Mouse (Mus musculus): ENCODE data around the gene Tmem132a. TPM values are rescaled to one million over a fixed set of nuclear protein-coding genes. Genes with fewer than 3 reads are reported as not detected.

Gene Tmem132a
- total RNA-seq, 2 experiments from 2014 or later = 0.56 to 2.4 TPM

DNA sequence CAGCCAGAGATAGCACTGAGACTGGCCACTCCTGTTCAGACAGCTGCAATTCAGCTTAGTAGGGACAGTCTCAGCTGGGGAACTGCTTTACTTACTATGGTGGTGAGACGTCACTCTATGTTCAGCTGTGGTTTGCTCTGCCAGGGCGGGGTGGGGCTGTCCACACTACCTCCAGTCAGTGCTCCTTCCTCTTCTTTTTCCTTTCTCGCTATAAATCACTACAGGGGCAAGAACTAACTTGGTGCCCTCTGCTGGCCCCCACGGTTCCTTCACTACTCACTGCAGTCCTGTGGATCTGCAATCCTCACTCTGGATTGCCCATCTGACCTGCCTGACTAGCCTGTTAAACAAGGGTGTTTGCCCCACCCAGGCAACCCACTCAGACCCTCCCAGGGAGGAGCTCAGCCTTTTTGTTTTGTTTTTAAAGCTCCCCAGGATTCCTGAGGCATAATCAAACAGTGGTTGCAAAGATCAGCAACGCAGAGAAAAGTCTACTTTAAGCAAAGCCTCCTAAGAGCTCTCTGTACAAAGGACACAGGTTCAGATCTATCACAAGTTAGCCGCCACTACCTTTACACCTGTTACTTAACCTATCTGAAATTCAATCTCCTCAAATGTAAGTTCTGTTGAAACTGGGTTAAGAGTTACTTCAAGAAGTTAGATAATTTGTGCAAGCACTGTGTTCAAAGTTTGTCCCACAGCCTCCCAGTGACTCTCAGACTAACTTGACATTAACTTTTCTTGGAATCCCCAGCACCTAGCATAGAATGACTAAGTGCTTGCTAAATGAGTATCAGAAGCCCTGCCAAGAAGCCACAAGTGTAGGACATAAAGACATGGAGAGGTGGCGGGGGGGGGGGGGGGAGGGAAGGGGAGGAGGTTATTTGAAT lies 10.6 kb upstream of the Tmem132a start:
- ATAC-seq (replicated peaks; ENCODE audit: low FRiP score, low TSS enrichment, poor library complexity, severe bottlenecking) = peak; percentile 32; the same call in 1 of the 2 replicates

DNA sequence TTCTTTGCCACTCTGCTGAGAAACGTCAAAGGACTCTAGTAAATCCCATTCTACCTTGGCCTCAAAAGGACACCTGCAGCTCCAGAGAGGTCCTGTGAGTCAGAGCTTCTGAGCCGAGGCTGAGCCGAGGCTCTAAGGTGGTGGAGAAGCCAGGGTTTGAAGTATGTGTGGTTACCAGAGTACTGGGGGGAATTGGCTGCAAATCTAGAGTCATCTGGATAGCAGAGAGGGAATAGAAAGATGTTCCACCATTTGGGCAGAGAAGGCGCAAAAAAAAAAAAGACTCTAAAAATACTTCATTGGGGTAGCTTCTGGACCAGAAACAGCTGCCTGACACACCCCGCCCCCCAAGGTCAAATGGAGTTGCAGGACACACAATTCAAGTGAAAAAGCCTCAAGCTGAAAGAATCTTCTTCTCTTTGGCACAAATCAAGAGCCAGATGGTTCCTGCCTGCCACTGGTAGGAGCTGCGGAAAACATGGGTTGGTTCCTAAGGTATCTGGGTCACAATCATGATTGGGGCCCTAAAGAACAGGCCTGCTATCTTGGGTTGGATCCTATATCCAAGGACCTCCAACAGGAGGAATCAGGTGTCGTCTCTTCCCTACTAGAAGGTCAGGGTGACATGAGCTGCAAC lies 8.6 kb upstream of the Tmem132a start:
- ATAC-seq (replicated peaks; ENCODE audit: low FRiP score, low TSS enrichment, poor library complexity, severe bottlenecking) = no peak

DNA sequence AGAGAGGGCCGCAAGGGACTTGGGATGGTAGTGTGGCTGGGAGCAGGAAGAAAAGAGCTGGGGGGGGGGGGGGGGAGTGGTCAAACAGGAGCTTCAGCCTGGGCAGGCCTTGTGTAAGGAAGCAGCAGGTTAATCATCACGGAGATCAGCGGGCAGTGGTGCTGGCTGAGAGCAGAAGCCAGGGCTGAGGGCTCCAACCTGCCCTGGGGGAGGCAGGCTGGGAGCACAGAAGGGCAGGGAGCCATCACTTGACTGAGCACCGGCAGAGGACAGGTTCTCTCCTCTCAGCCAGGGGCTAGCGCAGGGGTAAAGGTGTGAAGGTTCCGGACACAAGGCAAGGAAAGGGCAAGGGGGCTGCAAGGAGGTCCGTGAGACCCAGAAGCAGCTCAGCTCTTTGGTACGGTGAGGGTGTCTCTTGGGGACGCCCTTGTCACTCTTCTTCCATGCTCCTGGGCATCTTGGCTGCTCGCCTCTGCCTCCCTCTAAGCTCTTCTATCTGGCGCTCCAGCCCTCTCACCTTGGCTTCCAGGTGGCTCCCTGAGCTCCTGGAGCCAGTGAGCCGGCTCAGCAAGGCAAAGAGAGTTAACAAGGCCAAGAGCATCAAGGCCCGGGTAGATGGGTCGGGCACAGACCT lies 1.7 kb upstream of the Tmem132a start:
- no peak for ATAC-seq (replicated peaks; ENCODE audit: low FRiP score, low TSS enrichment, poor library complexity, severe bottlenecking)

DNA sequence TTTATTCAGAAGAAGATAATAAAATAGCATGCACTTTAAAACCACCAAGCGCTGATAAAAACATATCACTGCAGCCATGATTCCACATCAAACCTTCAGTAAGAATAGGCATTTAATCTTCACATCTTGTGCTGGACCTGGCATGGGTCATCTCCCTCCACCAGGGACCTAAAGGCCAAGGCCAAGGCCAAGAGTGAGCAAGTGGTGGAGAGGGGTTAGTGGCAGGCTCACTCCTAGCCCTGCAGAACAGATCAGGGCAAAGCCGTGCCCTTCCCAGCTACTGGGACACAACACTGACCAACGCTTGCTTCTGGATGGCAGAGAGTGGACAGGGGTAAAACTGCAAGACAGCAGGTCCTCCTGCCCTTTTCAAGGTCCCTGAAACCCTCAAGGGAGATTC lies 936 bp upstream of the Tmem132a start:
- no peak for ATAC-seq (replicated peaks; ENCODE audit: low FRiP score, low TSS enrichment, poor library complexity, severe bottlenecking)

DNA sequence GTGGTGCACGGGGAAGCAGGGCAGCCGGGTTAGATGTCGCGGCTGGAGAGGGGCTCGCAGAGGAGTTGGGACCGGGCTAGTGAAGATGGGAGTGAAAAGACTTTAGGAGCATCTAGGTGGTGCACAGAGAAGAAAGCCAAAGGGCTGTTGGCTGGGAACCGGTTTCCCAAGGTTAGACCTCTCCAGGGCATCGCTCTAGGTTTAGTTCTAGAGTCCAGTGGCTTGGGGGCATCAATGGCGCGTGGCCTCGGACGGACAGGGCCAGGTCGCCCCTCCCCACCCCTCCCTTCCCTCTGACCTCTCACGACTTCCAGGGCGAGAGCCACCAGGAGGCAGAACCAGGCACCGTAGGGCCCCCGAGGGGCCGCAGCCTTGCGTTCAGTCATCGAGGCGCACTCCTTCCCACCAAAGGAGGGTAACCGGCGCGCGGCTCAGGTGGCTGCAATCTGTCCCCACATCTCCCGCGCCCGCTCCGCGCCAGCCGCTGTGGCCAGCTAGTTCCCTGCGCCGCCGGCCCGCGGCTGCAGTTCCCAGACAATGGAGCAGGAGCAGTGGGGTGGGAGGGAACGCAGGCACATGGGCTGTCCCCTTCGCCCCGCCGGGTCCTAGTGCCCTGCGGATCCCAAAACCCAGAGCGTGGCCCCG lies 377 bp downstream of the Tmem132a start:
- ATAC-seq (replicated peaks; ENCODE audit: low FRiP score, low TSS enrichment, poor library complexity, severe bottlenecking) = peak; percentile 51

DNA sequence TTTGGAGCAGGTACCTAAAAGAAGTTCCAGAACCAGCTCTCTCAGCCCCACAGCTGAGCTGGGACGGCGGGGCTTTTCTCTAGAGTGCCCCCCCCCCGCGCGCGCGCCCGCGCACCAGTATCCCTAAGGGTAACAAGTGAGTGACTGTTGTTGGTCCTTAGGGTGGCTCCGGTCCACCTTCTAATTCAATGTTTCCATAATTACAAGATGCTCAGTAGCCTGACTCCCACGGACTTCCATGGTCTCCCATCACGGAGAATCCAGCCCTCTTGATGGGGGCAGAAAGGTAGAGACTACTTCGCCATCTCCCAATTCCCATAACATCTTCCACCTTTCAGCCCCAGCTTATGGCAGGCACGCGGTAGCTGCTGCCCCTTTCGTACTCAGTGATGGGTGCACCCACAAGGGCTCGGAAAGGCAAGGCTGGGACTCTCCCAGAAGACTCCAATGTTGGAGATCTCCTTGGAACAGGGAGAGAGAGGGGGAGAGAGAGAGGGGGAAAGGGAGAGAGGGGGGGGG lies 1.1 kb downstream of the Tmem132a start:
- no peak for ATAC-seq (replicated peaks; ENCODE audit: low FRiP score, low TSS enrichment, poor library complexity, severe bottlenecking)

DNA sequence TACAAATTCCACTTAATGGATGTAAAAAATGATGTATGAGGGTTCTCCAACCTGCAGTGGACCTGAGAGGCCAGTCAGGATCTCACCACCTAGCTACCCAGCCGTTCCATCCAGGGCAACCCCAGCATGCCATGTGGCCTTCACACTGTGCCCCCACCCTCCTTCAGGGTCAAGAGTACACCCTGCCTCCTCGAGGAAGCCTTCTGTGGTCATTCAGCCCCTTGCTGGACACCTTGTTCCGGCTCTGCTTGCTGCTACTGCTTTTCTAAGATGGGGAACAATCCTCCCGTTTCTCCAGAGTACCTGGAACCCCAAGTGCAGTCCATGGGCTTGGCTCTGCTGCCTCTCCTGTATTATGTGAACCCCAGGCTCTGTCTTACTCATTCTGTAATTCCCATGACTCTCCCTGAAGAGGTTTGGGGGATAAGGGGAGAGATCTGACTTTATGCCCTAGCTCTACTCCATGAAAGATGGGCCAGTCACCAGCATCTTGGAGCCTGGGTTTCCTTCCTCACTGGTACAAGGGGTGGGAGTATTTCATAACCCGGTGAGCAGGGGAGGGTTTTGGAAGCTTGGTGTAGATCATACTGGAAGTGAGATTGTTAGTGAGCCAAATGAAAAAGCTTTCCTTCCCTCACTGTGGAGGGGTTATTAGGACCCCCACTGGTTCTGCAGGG lies 1.7 kb downstream of the Tmem132a start:
- no peak for ATAC-seq (replicated peaks; ENCODE audit: low FRiP score, low TSS enrichment, poor library complexity, severe bottlenecking)

DNA sequence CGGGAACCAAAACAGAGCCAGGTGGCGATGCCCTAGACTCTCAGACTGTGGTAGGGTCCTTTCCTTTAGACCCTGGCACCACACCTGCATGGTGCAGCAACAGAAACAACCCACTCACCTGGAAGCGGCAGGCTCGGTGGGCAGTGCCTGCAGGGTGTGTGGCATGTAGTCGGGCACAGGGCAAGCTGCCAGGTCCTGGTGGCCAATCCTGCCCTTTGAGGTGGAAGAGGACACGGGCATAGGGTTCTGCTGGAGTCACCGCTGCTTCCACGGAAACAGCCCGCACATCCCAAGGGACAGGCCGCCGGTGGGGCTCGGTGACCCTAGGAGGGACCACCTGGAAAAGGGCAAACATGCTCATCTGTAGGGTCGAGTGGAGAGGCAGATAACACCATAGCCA lies 3.4 kb downstream of the Tmem132a start:
- ATAC-seq (replicated peaks; ENCODE audit: low FRiP score, low TSS enrichment, poor library complexity, severe bottlenecking) = no peak

DNA sequence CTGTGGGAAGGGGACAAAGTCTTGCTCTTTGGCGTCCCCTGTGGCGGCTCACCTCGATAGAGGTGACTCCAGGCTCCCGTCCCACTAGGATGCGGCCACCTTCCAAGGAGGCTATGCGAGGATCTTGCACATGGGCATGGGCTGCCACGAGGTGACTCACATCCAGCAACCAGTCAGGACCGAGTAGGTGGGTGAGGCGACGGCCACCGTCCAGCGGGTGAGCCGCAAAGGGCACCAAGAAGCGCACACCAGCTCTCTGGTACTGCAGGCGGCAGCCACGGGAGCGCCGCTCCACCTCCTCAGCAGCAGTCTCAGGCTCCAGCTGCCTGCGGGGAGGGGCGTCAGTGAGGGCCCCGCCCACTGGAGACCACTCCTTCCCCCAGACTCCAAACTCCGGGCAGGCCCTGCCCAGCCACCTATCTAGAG lies 9.7 kb downstream of the Tmem132a start:
- no peak for ATAC-seq (replicated peaks; ENCODE audit: low FRiP score, low TSS enrichment, poor library complexity, severe bottlenecking)

DNA sequence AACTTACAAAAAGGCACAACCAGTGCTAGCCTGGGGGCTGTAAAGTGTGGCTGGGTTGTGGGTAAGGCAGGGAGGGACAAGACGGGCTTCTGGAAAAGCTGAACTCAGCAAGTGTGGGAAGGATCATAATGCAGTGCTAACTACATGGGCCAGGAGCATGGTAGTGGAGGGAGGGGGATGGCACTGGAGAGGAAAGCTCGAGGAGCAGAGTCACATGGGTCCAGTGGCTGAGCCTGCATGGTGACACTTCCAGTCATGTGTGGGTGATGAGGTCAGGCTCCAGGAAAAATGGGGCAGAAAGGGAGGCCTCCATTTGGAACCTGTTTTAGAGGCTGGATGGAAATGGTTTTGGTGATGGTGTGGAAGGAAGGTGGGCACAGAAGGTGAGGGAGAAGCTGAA lies 13.2 kb downstream of the Tmem132a start:
- no peak for ATAC-seq (replicated peaks; ENCODE audit: low FRiP score, low TSS enrichment, poor library complexity, severe bottlenecking)

DNA sequence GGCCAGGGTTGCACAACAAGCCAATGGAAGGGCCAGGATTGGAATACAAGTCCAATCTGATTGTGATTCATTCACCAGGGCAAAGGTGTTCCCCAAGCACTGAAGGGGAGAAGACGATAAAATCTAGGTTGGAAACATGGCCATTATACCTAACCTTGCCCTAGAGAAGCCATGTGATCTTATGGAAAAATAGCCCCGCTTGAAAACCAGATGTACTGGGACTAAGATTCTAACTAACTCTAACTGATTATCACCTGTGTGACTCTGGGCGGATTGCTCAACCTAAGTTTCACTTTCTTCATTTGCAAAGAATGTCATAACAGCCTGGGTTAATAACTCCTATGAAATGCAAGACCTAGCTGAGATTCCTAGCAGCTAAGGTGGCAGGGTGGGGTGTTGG lies 14.3 kb downstream of the Tmem132a start:
- no peak for ATAC-seq (replicated peaks; ENCODE audit: low FRiP score, low TSS enrichment, poor library complexity, severe bottlenecking)

DNA sequence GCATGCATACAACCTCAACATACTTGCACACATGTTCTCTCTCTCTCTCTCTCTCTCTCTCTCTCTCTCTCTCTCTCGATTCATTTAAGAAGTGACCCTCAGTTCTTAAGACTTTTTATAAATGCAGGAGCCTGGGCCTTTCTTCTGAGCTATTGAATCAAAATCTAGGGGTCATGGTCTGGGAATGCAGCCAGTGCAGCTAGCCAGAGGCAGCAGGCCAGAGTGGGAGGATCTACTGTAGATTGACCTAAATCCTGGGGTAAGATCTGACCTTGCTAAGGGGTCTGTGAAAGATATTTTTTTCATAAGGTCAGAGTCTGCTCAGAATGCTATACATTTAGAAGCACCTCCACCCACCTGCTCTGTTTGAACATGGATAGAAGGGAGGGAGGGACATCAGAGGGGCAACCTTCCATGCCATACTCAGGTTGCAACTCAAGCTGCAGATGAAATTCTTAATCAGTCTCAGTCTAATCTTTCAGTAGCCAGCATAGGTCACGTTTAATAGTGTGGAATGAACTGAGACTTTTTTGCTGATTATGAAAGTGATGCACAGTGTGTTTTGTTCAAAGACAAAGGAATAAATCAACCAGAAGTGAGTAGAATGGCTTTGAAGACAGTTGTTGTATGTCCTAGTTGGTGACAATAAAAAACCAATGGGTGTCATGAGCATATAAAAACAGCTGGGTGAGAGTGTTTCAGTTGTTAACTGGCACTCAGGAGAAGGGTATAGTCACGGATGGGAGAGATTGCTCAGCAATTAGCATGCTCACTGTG lies 22.2 kb downstream of the Tmem132a start:
- ATAC-seq (replicated peaks; ENCODE audit: low FRiP score, low TSS enrichment, poor library complexity, severe bottlenecking) = no peak

DNA sequence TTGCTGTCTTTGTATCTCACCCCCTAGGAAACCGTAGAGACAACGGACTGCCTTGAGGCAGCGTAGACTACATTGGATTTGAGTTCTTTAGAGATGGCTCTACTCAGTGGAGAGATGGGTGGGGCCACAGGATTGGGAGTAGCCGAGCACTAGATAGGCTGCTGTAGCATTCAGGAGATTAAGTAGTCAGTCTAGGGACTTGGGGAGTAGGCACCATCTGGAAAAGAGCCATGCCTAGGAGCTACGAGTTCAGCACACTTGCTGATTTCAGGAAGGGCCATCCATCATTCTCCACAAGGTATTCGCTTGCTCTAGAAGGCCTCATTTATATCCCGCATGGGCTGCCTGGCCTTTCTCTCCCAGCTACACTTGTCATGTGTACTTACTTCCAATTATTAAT lies 23.6 kb downstream of the Tmem132a start:
- ATAC-seq (replicated peaks; ENCODE audit: low FRiP score, low TSS enrichment, poor library complexity, severe bottlenecking) = no peak

DNA sequence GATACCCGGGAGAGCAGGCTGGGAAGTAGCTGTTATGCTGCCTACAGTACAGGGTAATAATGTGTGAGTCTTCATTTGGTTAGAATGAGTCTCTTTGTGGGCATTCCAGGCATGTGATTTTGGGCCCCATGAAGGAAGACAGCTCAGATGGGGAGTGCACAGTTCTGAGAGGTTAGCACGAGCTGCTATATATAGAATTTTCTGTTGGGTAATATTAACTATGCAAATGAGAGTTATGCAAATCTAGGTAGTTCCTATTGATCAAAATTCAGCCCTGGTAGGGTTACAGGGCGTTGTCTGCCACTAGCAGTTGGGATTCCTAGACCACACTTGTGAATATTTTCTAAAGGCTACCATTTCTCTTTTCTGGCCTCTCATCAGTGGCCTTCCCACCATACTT lies 24.3 kb downstream of the Tmem132a start:
- ATAC-seq (replicated peaks; ENCODE audit: low FRiP score, low TSS enrichment, poor library complexity, severe bottlenecking) = no peak

DNA sequence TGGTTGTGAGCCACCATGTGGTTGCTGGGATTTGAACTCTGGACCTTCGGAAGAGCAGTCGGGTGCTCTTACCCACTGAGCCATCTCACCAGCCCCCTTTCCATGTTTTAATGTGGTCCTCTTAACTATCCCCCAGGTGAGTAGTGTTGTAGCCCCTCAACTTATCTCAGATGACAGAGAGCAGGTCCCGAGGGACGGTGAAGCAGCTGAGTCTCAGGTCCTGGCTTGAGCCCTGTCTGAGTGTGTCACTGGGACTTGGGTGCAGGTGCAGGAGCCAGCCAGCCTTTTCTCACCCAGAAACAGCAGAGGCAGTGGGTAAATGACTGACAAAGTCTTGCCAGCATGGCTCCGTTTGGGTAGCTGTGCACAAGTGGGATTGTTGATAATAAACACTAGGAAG lies 25.5 kb downstream of the Tmem132a start:
- no peak for ATAC-seq (replicated peaks; ENCODE audit: low FRiP score, low TSS enrichment, poor library complexity, severe bottlenecking)

DNA sequence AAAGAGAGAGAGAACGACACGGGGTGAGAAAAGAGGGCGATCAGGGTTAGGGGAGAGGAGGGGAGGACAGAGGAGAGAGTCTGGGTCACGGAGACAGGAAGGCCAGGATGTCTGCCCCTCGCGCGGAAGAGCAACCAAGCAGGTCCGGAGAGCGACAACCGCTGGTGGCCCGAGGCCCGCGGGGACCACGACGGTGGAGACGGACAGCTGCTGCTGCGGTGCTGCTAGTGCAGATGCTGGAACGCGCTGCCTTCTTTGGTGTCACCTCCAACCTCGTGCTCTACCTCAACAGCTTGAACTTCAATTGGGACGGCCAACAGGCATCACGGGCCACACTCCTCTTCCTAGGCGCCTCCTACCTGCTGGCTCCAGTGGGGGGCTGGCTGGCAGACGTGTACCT lies 26.8 kb downstream of the Tmem132a start:
- ATAC-seq (replicated peaks; ENCODE audit: low FRiP score, low TSS enrichment, poor library complexity, severe bottlenecking) = no peak

DNA sequence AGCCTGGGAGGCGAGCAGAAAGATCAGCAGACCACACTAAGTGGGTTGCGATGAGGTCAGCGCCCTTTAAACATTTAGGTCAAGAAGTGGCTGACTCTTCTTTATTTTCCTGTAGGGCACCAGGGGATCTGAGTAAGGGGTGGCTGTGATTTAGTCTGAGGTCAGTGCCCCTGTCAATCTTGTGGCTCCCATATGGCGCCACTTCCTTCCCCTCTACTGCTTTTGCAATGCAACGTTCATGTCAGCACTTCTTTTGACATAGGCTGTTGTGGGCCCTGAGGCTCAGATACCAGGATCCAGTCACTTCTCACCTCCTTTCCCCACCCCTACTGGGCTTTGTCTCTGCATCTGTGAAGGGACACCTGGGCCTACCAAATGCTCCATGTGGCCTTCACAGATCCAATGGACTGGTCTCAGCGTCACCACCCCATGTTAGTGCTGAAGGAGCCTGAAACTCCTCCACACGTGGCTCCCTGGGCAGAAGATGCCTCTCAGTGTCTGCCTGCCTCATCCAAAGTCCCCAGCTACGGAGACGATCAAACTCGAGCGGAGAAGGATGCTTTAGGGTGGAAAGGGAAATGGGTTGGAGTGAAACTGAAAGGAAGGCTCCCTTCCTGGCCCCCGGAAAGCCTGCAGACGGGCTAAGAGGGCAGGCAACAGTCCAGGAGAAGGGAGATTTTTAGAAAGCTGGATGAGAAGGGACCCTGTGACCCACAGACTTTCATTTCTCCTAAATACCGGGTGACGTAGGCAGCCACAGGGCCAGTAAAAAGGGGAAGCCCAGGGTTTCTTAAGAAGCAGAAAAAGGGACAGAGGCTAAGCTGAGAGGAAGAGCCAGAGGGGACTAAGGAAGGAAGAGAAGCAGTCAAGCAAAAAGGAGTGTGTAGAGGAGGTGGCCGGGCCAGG lies 27.8 kb downstream of the Tmem132a start:
- ATAC-seq (replicated peaks; ENCODE audit: low FRiP score, low TSS enrichment, poor library complexity, severe bottlenecking) = no peak; the same call in 1 of the 2 replicates

Data from megakaryocyte-erythroid progenitor cell, adult 5-6 weeks (primary cell).